Mouse (Mus musculus): ENCODE results near the gene Ranbp1. TPM values are rescaled to one million over a fixed set of nuclear protein-coding genes. Genes with fewer than 3 reads are reported as not detected.

Gene Ranbp1
- polyA plus RNA-seq, 1 experiment from 2014 or later, result 273 TPM

DNA sequence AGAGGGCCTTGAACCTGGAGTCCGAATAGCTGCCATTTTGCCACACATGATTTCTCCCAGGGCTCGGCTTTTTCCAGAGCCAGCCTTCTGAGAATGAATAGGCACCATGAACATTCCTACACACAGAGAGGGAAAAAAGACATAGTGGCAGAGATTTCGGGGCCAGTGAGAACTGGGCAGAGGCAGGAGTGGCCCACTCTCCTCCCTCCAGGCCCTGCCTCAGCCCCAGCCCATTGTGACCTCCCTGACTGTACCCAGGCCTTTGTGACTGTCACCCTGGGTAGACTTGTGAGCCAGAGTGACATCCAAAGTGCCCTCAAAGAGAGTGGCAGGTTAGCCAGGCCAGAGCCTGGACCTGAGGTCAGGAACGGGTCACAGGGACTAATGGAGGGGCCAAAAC, 31.0 kb downstream of the Ranbp1 start, which contains the start of gene Ccdc188:
Gene Ccdc188, plus strand, starts transcription at position 301 of the 400 bp plus-strand sequence.
- TF ChIP-seq CTCF (IDR thresholded peaks at IDR 0.05; ENCODE audit: low read depth) (no peak), EP300 (optimal IDR thresholded peaks at IDR 0.05) (no peak)
- H3K9ac ChIP-seq (ENCODE audit: low read length), result no peak within 1 kb of the TSS
- H3K9me3 ChIP-seq (ENCODE audit: control insufficient read depth, low read length), result no peaks in the 10 kb centered on the region
- H3K4me3 ChIP-seq (ENCODE audit: low read depth, low read length), result no peak within 1 kb of the TSS
- H3K4me1 ChIP-seq (replicated peaks; ENCODE audit: control insufficient read depth, insufficient read depth), result 0 out of 2 replicates have a peak, but pooled peaks cover 2% of the 10 kb centered on the region
- 88% methylated on average over 4 of the region's 4 CpGs for WGBS
- no peak within 1 kb of the TSS for H3K4me2 ChIP-seq (replicated peaks; ENCODE audit: low read depth)
- no peak for DNase-seq (ENCODE audit: low spot score)
- no peaks in the 10 kb centered on the region for H3K36me3 ChIP-seq (ENCODE audit: control insufficient read depth, insufficient read depth, low read length)
- ATAC-seq (ENCODE audit: low FRiP score, low TSS enrichment), result no peak
- no peak within 1 kb of the TSS for H3K27ac ChIP-seq (replicated peaks)
- H3K27me3 ChIP-seq (ENCODE audit: control insufficient read depth, insufficient read depth, low read length), result no peaks in the 10 kb centered on the region

GRCm38 (mm10) chr16:18214858-18215257, 33.7 kb downstream of the Ranbp1 start:
- no peak for ATAC-seq (ENCODE audit: low FRiP score, low TSS enrichment)
- H3K9ac ChIP-seq (ENCODE audit: low read length), result no peak overlapping the region

GRCm38 (mm10) chr16:18213689-18214088, 34.8 kb downstream of the Ranbp1 start:
- WGBS, result 67% methylated on average over 6 of the region's 6 CpGs
- Histone ChIP-seq H3K4me3 (ENCODE audit: low read depth, low read length) (no peak overlapping the region), H3K36me3 (ENCODE audit: control insufficient read depth, insufficient read depth, low read length) (no peaks in the 10 kb centered on the region), H3K27me3 (ENCODE audit: control insufficient read depth, insufficient read depth, low read length) (no peaks in the 10 kb centered on the region; the same call in 1 of the 2 replicates), H3K4me2 (replicated peaks; ENCODE audit: low read depth) (no peak overlapping the region), H3K27ac (replicated peaks) (no peak overlapping the region), H3K9ac (ENCODE audit: low read length) (no peak overlapping the region), H3K4me1 (replicated peaks; ENCODE audit: control insufficient read depth, insufficient read depth) (no peaks in the 10 kb centered on the region), H3K9me3 (ENCODE audit: control insufficient read depth, low read length) (no peaks in the 10 kb centered on the region)
- DNase-seq (ENCODE audit: low spot score) (no peak), ATAC-seq (ENCODE audit: low FRiP score, low TSS enrichment) (0 out of 2 replicates have a peak, but pooled peaks have one; percentile 24)
- TF ChIP-seq CTCF (IDR thresholded peaks at IDR 0.05; ENCODE audit: low read depth) (no peak), EP300 (optimal IDR thresholded peaks at IDR 0.05) (no peak)

More at GRCm38 (mm10) chr16:18214858-18215257, 33.7 kb downstream of the Ranbp1 start:
- no peak for DNase-seq (ENCODE audit: low spot score)
- Histone ChIP-seq H3K27ac (replicated peaks) (no peak overlapping the region), H3K9me3 (ENCODE audit: control insufficient read depth, low read length) (no peaks in the 10 kb centered on the region), H3K36me3 (ENCODE audit: control insufficient read depth, insufficient read depth, low read length) (no peaks in the 10 kb centered on the region), H3K4me1 (replicated peaks; ENCODE audit: control insufficient read depth, insufficient read depth) (0 out of 2 replicates have a peak, but pooled peaks cover 2% of the 10 kb centered on the region), H3K4me2 (replicated peaks; ENCODE audit: low read depth) (no peak overlapping the region), H3K4me3 (ENCODE audit: low read depth, low read length) (no peak overlapping the region), H3K27me3 (ENCODE audit: control insufficient read depth, insufficient read depth, low read length) (no peaks in the 10 kb centered on the region)
- 67% methylated on average over 7 of the region's 7 CpGs for WGBS
- TF ChIP-seq CTCF (IDR thresholded peaks at IDR 0.05; ENCODE audit: low read depth) (no peak), EP300 (optimal IDR thresholded peaks at IDR 0.05) (no peak)

DNA sequence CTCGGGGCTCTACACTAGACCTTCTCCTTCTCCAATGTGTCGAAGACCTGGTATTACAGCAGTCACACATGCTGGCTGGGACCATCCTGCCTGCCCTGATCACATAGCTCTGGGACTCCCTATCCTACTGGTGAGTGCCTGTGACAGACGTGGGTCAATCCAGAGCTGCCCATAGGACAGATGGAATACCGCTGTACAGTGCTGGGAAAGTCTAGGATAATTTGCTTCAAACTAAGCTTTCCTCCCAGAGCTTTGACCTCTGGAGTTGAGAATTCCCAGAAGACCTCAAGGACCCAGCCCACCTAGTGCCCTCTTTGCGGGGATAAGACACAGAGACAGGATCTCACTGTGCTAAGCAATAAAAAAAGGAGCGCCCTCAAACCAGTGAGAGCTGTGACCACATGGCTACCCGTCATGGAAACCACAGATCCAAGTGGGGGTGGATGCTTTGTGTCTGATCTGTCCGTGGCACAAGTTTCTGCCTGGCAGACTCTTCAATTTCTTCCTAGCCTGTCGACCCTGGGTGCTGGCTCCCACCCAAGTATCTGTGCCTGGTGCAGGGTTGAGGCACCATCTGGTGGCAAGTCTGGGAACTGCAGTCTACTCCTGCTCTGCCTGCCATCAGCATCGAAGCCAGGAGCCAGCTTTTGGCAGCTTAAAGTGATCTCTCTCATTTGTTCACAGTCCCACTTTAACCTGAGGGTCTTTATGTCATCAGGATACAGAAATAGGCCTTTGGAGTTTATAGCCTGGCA, 36.9 kb downstream of the Ranbp1 start:
- Histone ChIP-seq H3K9ac (ENCODE audit: low read length) (no peak overlapping the region), H3K9me3 (ENCODE audit: control insufficient read depth, low read length) (no peaks in the 10 kb centered on the region), H3K27me3 (ENCODE audit: control insufficient read depth, insufficient read depth, low read length) (no peaks in the 10 kb centered on the region; the same call in 1 of the 2 replicates), H3K4me1 (replicated peaks; ENCODE audit: control insufficient read depth, insufficient read depth) (no peaks in the 10 kb centered on the region), H3K4me2 (replicated peaks; ENCODE audit: low read depth) (no peak overlapping the region), H3K4me3 (ENCODE audit: low read depth, low read length) (no peak overlapping the region), H3K36me3 (ENCODE audit: control insufficient read depth, insufficient read depth, low read length) (no peaks in the 10 kb centered on the region), H3K27ac (replicated peaks) (no peak overlapping the region)
- WGBS, result 44% methylated on average over 10 of the region's 10 CpGs
- no peak; the same call in 1 of the 2 replicates for ATAC-seq (ENCODE audit: low FRiP score, low TSS enrichment)
- no peak for TF ChIP-seq EP300 (optimal IDR thresholded peaks at IDR 0.05)
- TF ChIP-seq CTCF (IDR thresholded peaks at IDR 0.05; ENCODE audit: low read depth), result peak; percentile 99
- peak; percentile 84 for DNase-seq (ENCODE audit: low spot score)

DNA sequence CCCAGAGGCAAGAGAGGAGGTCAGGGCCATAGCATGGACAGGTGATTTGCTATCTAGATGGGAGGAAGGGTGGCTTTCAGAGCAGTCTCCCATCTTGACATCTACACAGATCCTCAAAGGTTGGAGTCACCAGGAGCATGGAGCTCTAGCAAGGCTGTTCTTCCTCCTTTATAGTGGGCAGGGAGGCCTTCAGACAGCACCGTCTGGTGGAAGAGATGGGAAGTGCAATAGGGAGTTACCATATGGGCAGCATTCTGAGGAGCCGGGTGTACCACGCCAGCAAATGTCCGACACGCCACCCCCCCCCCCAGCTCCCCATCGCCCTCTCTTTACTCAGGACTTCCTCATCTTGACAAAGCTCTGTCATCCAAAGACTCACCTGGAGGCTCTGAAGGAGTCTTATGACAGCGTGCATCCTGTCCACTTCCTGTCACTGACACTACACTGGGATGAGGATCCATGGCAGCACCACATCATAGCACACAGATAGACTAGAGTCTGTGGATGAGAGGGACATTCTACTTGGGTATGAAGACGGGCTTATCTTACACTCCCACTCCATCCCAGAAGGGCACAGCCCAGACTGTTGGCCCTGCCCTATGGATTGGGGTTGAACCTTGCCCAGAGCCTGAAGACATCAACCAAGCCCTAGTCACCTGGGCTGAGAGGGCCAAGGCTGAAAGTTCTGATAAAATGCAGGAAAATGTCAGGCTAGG, 37.7 kb downstream of the Ranbp1 start:
- TF ChIP-seq EP300 (optimal IDR thresholded peaks at IDR 0.05) (no peak), CTCF (IDR thresholded peaks at IDR 0.05; ENCODE audit: low read depth) (peak; percentile 90)
- Histone ChIP-seq H3K4me2 (replicated peaks; ENCODE audit: low read depth) (no peak overlapping the region), H3K4me3 (ENCODE audit: low read depth, low read length) (no peak overlapping the region), H3K4me1 (replicated peaks; ENCODE audit: control insufficient read depth, insufficient read depth) (no peaks in the 10 kb centered on the region), H3K9ac (ENCODE audit: low read length) (no peak overlapping the region), H3K36me3 (ENCODE audit: control insufficient read depth, insufficient read depth, low read length) (no peaks in the 10 kb centered on the region), H3K27ac (replicated peaks) (no peak overlapping the region), H3K27me3 (ENCODE audit: control insufficient read depth, insufficient read depth, low read length) (no peaks in the 10 kb centered on the region; the same call in 1 of the 2 replicates), H3K9me3 (ENCODE audit: control insufficient read depth, low read length) (no peaks in the 10 kb centered on the region)
- WGBS, result 20% methylated on average over 8 of the region's 8 CpGs
- ATAC-seq (ENCODE audit: low FRiP score, low TSS enrichment), result peak; percentile 31; the same call in 1 of the 2 replicates
- DNase-seq (ENCODE audit: low spot score), result peak; percentile 82

Measured in stomach, postnatal 0 days (tissue).